8 mouse cellular contexts compared by ENCODE assay signal in genomic region chr16:13109990-13110595, GRCm38 (mm10). TPM values are rescaled to one million over a fixed set of nuclear protein-coding genes. Genes with fewer than 3 reads are reported as not detected.
DNase-seq lines count a peak whose midpoint lies in the region; ATAC-seq and TF ChIP-seq lines count a peak whose summit lies in the region.

No protein-coding gene starts in this region.

- H3K9ac ChIP-seq in hindbrain, embryonic 13.5 days: peak overlapping the region; percentile 97
- peak overlapping the region; percentile 99 for H3K9ac ChIP-seq in midbrain, embryonic 15.5 days

- no peak for ATAC-seq in hindbrain, embryonic 13.5 days (ENCODE audit: low FRiP score)
- no peak; the same call in none of the 2 replicates for ATAC-seq in midbrain, embryonic 15.5 days (replicated peaks)
- no peak for ATAC-seq in frontal cortex, adult (ENCODE audit: low TSS enrichment)

- no peak; the same call in 1 of the 2 replicates for TF ChIP-seq CTCF in layer of hippocampus, adult 2 months (conservative IDR thresholded peaks at IDR 0.05)
- no peak for TF ChIP-seq CTCF in bone marrow, adult 2 months (IDR thresholded peaks at IDR 0.05; ENCODE audit: control insufficient read depth, insufficient read depth, low read length)

- no peaks in the 10 kb centered on the region for H3K27me3 ChIP-seq in hindbrain, embryonic 13.5 days
- no peaks in the 10 kb centered on the region for H3K27me3 ChIP-seq in midbrain, embryonic 15.5 days (replicated peaks)

- peak overlapping the region; percentile 96 for H3K27ac ChIP-seq in layer of hippocampus, adult 2 months
- peak overlapping the region; percentile 66 for H3K27ac ChIP-seq in bone marrow, adult 2 months (ENCODE audit: control insufficient read depth, insufficient read depth, low read depth, low read length, poor library complexity)
- H3K27ac ChIP-seq in hindbrain, embryonic 13.5 days: peak overlapping the region; percentile 93
- peak overlapping the region; percentile 95 for H3K27ac ChIP-seq in midbrain, embryonic 15.5 days

- 2% methylated on average over 32 of the region's 32 CpGs for WGBS in bone marrow, adult 2 months
- under 1% methylated on average over 32 of the region's 32 CpGs for WGBS in hindbrain, embryonic 13.5 days
- WGBS in midbrain, embryonic 15.5 days: under 1% methylated on average over 32 of the region's 32 CpGs

- peak overlapping the region; percentile 85 for H3K4me3 ChIP-seq in layer of hippocampus, adult 2 months
- H3K4me3 ChIP-seq in bone marrow, adult 2 months (replicated peaks; ENCODE audit: control insufficient read depth, low read depth, low read length): peak overlapping the region; percentile 88
- peak overlapping the region; percentile 70 for H3K4me3 ChIP-seq in hindbrain, embryonic 13.5 days
- H3K4me3 ChIP-seq in midbrain, embryonic 15.5 days: peak overlapping the region; percentile 92

- no peaks in the 10 kb centered on the region for H3K9me3 ChIP-seq in hindbrain, embryonic 13.5 days
- H3K9me3 ChIP-seq in midbrain, embryonic 15.5 days: no peaks in the 10 kb centered on the region

- no peak for TF ChIP-seq POLR2A in bone marrow, adult 2 months (IDR thresholded peaks at IDR 0.05; ENCODE audit: borderline replicate concordance, control insufficient read depth, low read depth, low read length)

- no peak for DNase-seq in layer of hippocampus, adult 2 months (ENCODE audit: low spot score in 2 of 2)
- no peak for DNase-seq in layer of hippocampus, adult 18-20 months (ENCODE audit: low spot score in 2 of 2)
- no peak for DNase-seq in layer of hippocampus, postnatal 10 days (ENCODE audit: low spot score in 2 of 2)
- DNase-seq in thymus, postnatal 36 days: no peak

- H3K4me1 ChIP-seq in bone marrow, adult 2 months (ENCODE audit: control insufficient read depth, insufficient read depth, low read length): peaks cover 1% of the 10 kb centered on the region
- peaks cover 9% of the 10 kb centered on the region for H3K4me1 ChIP-seq in hindbrain, embryonic 13.5 days (replicated peaks)
- H3K4me1 ChIP-seq in midbrain, embryonic 15.5 days: peaks cover 12% of the 10 kb centered on the region

- peaks cover 27% of the 10 kb centered on the region for H3K36me3 ChIP-seq in hindbrain, embryonic 13.5 days
- peaks cover 9% of the 10 kb centered on the region; the same call in 1 of the 2 replicates for H3K36me3 ChIP-seq in midbrain, embryonic 15.5 days (replicated peaks)

- H3K4me2 ChIP-seq in hindbrain, embryonic 13.5 days: peak overlapping the region; percentile 72
- peak overlapping the region; percentile 77 for H3K4me2 ChIP-seq in midbrain, embryonic 15.5 days

RNA-seq across cellular contexts. Expression of gene Ercc4, which starts 0.6 kb away (rescaled TPM):
- 10 to 100 TPM; 26.5 to 27.2 TPM for total RNA-seq in layer of hippocampus, adult 2 months (2021)
- total RNA-seq in layer of hippocampus, adult 18-20 months (2021): 10 to 100 TPM; 22.7 to 23.2 TPM
- polyA plus RNA-seq in bone marrow, adult 2 months (2011; ENCODE audit: insufficient read depth, insufficient read length, low replicate concordance, missing spikeins): 5.4 and 12.1 TPM in 2 replicates
- 14.9 and 15.7 TPM in 2 replicates for polyA plus RNA-seq in hindbrain, embryonic 13.5 days (2015; fragmentation: Nextera tagmentation; extraction: Ambion mirVana)
- 18.2 and 18.8 TPM in 2 replicates for polyA plus RNA-seq in midbrain, embryonic 15.5 days (2015; fragmentation: Nextera tagmentation; extraction: Ambion mirVana)
- 10 to 100 TPM; 24.6 to 26.5 TPM for total RNA-seq in layer of hippocampus, postnatal 10 days (2021)
